Mouse (Mus musculus) CH12.LX (cell line): ENCODE measurements around the gene Rtn2. TPM values are rescaled to one million over a fixed set of nuclear protein-coding genes. Genes with fewer than 3 reads are reported as not detected.

Source experiments
- DNase-seq: peaks from one replicate; pipeline ENCODE4 v3.0.0-alpha.2; 2013; ENCODE audit errors: extremely low read depth
- H3K27ac ChIP-seq: 2 replicates; pipeline ENCODE4 v1.5.1; 2012; ENCODE audit warnings: low read depth, mild to moderate bottlenecking, control low read depth, moderate library complexity; ENCODE audit not compliant: insufficient read depth
- H3K27me3 ChIP-seq: replicated peaks from 2 replicates; pipeline ENCODE3; 2012; ENCODE audit warnings: inconsistent platforms
- H3K36me3 ChIP-seq, 2 experiments: replicated peaks in 1 of 2; 2 replicates each; pipeline versions ENCODE3 to v1.6.1; 2012; ENCODE audit warnings: inconsistent platforms in 1 of 2, low read length in 1 of 2, mild to moderate bottlenecking in 1 of 2, mixed read lengths in 1 of 2, moderate library complexity in 1 of 2; ENCODE audit not compliant: control insufficient read depth in 1 of 2, insufficient read depth in 1 of 2
- H3K4me1 ChIP-seq, 2 experiments: 2 replicates each; pipeline ENCODE4 v1.6.1; 2012; ENCODE audit warnings: inconsistent platforms in 1 of 2, moderate library complexity in 1 of 2; ENCODE audit not compliant: insufficient read depth in 2 of 2, control insufficient read depth in 1 of 2
- H3K4me2 ChIP-seq: 2 replicates; pipeline ENCODE4 v1.6.1; 2012; ENCODE audit warnings: low read depth, mild to moderate bottlenecking, control low read depth; ENCODE audit not compliant: poor library complexity, insufficient read depth, severe bottlenecking
- H3K4me3 ChIP-seq, 3 experiments: fragments of 150-350 bp in 1 of 3; sonication (generic) in 1 of 3; replicated peaks in 1 of 3; 2 replicates each; pipeline versions ENCODE3 to v1.5.1; 2011 to 2012; ENCODE audit warnings: low read depth in 2 of 3, low read length in 2 of 3, mild to moderate bottlenecking in 2 of 3, moderate library complexity in 2 of 3, control low read depth in 1 of 3, improper control_type of control experiment in 1 of 3, inconsistent platforms in 1 of 3, mixed read lengths in 1 of 3; ENCODE audit not compliant: poor library complexity in 1 of 3
- H3K79me2 ChIP-seq: replicated peaks from 2 replicates; pipeline ENCODE4 v1.6.1; 2012; ENCODE audit warnings: mild to moderate bottlenecking, moderate library complexity; ENCODE audit not compliant: control insufficient read depth, poor library complexity, insufficient read depth, severe bottlenecking; ENCODE audit errors: extremely low read depth
- H3K9ac ChIP-seq: 2 replicates; pipeline ENCODE4 v1.6.1; 2012; ENCODE audit warnings: low read depth, mild to moderate bottlenecking, control low read depth, moderate library complexity; ENCODE audit not compliant: insufficient read depth
- H3K9me3 ChIP-seq: replicated peaks from 2 replicates; pipeline ENCODE3; 2012; ENCODE audit warnings: low read length, inconsistent platforms, mixed read lengths
- BHLHE40 ChIP-seq: IDR thresholded peaks from 2 replicates; pipeline ENCODE4 v1.6.1; 2011; ENCODE audit warnings: mild to moderate bottlenecking, low read depth, low read length, improper control_type of control experiment
- CHD2 ChIP-seq: IDR thresholded peaks from 2 replicates; pipeline ENCODE4 v1.6.1; 2011; ENCODE audit warnings: low read length, improper control_type of control experiment
- CTCF ChIP-seq, 2 experiments: IDR thresholded peaks in 1 of 2; conservative IDR thresholded peaks in 1 of 2; 2 replicates each; pipeline ENCODE4 v1.5.1; 2011 to 2012; ENCODE audit warnings: low read depth in 2 of 2, low read length in 2 of 2, improper control_type of control experiment in 1 of 2, inconsistent platforms in 1 of 2, mild to moderate bottlenecking in 1 of 2, moderate library complexity in 1 of 2
- ELF1 ChIP-seq: IDR thresholded peaks from 2 replicates; pipeline ENCODE4 v1.6.1; 2014; ENCODE audit warnings: low read depth, mild to moderate bottlenecking, inconsistent platforms, low read length, improper control_type of control experiment
- EP300 ChIP-seq: IDR thresholded peaks from 2 replicates; pipeline ENCODE4 v1.6.1; 2011; ENCODE audit warnings: low read length, improper control_type of control experiment
- GABPA ChIP-seq: IDR thresholded peaks from 2 replicates; pipeline ENCODE4 v1.6.1; 2012; ENCODE audit warnings: low read depth, low read length, improper control_type of control experiment, inconsistent platforms; ENCODE audit not compliant: insufficient replicate concordance
- HCFC1 ChIP-seq: IDR thresholded peaks from 2 replicates; pipeline ENCODE4 v1.6.1; 2012; ENCODE audit warnings: low read depth, mild to moderate bottlenecking, inconsistent platforms, low read length, improper control_type of control experiment
- JUN ChIP-seq: IDR thresholded peaks from 2 replicates; pipeline ENCODE4 v1.6.1; 2011; ENCODE audit warnings: low read depth, mild to moderate bottlenecking, low read length, improper control_type of control experiment, moderate library complexity; ENCODE audit not compliant: insufficient read depth
- JUND ChIP-seq: conservative IDR thresholded peaks from 2 replicates; pipeline ENCODE4 v1.6.1; 2011; ENCODE audit warnings: low read depth, low read length, improper control_type of control experiment
- KAT2A ChIP-seq: IDR thresholded peaks from 2 replicates; pipeline ENCODE4 v1.6.1; 2012; ENCODE audit warnings: low read length, improper control_type of control experiment, inconsistent platforms; ENCODE audit not compliant: insufficient replicate concordance
- MAFK ChIP-seq: IDR thresholded peaks from 2 replicates; pipeline ENCODE4 v1.6.1; 2011; ENCODE audit warnings: low read length, improper control_type of control experiment; ENCODE audit not compliant: insufficient replicate concordance
- MAX ChIP-seq: IDR thresholded peaks from 2 replicates; pipeline ENCODE4 v1.6.1; 2011; ENCODE audit warnings: low read length, improper control_type of control experiment
- MAZ ChIP-seq: IDR thresholded peaks from 2 replicates; pipeline ENCODE4 v1.6.1; 2012; ENCODE audit warnings: low read depth, mild to moderate bottlenecking, inconsistent platforms, low read length, improper control_type of control experiment, moderate library complexity
- MEF2A ChIP-seq: IDR thresholded peaks from 2 replicates; pipeline ENCODE4 v1.6.1; 2014; ENCODE audit warnings: low read depth, mild to moderate bottlenecking, inconsistent platforms, low read length, improper control_type of control experiment, borderline replicate concordance
- MYC ChIP-seq: IDR thresholded peaks from 2 replicates; pipeline ENCODE4 v1.6.1; 2011; ENCODE audit warnings: low read depth, mild to moderate bottlenecking, improper control_type of control experiment, low read length
- NELFE ChIP-seq: IDR thresholded peaks from 2 replicates; pipeline ENCODE4 v1.6.1; 2011; ENCODE audit warnings: low read depth, low read length, improper control_type of control experiment
- PAX5 ChIP-seq: IDR thresholded peaks from 2 replicates; pipeline ENCODE4 v1.6.1; 2012; ENCODE audit warnings: low read length, inconsistent platforms, mixed read lengths
- POLR2A ChIP-seq: IDR thresholded peaks from 2 replicates; pipeline ENCODE4 v1.6.1; 2011; ENCODE audit warnings: low read depth, mild to moderate bottlenecking, improper control_type of control experiment, low read length
- POLR2AphosphoS2 ChIP-seq: IDR thresholded peaks from 2 replicates; pipeline ENCODE4 v1.6.1; 2011; ENCODE audit warnings: low read depth, low read length, improper control_type of control experiment
- RAD21 ChIP-seq: IDR thresholded peaks from 2 replicates; pipeline ENCODE4 v1.6.1; 2011; ENCODE audit warnings: low read depth, mild to moderate bottlenecking, low read length, improper control_type of control experiment, moderate library complexity
- RCOR1 ChIP-seq: conservative IDR thresholded peaks from 2 replicates; pipeline ENCODE4 v1.6.1; 2012; ENCODE audit warnings: low read depth, mild to moderate bottlenecking, inconsistent platforms, low read length, improper control_type of control experiment
- SIN3A ChIP-seq: IDR thresholded peaks from 2 replicates; pipeline ENCODE4 v1.6.1; 2012; ENCODE audit warnings: low read length, improper control_type of control experiment, inconsistent platforms
- SMC3 ChIP-seq: IDR thresholded peaks from 2 replicates; pipeline ENCODE4 v1.6.1; 2011; ENCODE audit warnings: low read depth, low read length, improper control_type of control experiment
- TBP ChIP-seq: conservative IDR thresholded peaks from 2 replicates; pipeline ENCODE4 v1.6.1; 2011; ENCODE audit warnings: low read depth, low read length, improper control_type of control experiment
- TCF12 ChIP-seq: IDR thresholded peaks from 2 replicates; pipeline ENCODE4 v1.6.1; 2014; ENCODE audit warnings: low read depth, mild to moderate bottlenecking, inconsistent platforms, low read length, improper control_type of control experiment
- UBTF ChIP-seq: IDR thresholded peaks from 2 replicates; pipeline ENCODE4 v1.6.1; 2012; ENCODE audit warnings: low read depth, mild to moderate bottlenecking, inconsistent platforms, low read length, improper control_type of control experiment, moderate library complexity
- USF1 ChIP-seq: IDR thresholded peaks from 2 replicates; pipeline ENCODE4 v1.6.1; 2014; ENCODE audit warnings: low read depth, mild to moderate bottlenecking, inconsistent platforms, low read length, improper control_type of control experiment
- ZC3H11A ChIP-seq: IDR thresholded peaks from 2 replicates; pipeline ENCODE4 v1.6.1; 2012; ENCODE audit warnings: low read depth, mild to moderate bottlenecking, inconsistent platforms, low read length, improper control_type of control experiment
- ZMIZ1 ChIP-seq: IDR thresholded peaks from 2 replicates; pipeline ENCODE4 v1.6.1; 2012; ENCODE audit warnings: low read depth, mild to moderate bottlenecking, inconsistent platforms, low read length, improper control_type of control experiment
- dilution Hi-C: fragments of 300-500 bp; cut with MboI; formaldehyde crosslinking; loops from 2 replicates; pipeline ENCODE4 v1.14.3; 2020; ENCODE audit warnings: low sequenced_read_pairs; ENCODE audit not compliant: extremely low pct_unique_long_range_greater_than_20kb, extremely low pct_ligation_motif_present
- in situ Hi-C: fragments of 300-500 bp; cut with MboI; formaldehyde crosslinking; loops from 3 replicates; pipeline ENCODE4 v1.14.3; 2019; ENCODE audit warnings: low sequenced_read_pairs, low pct_ligation_motif_present, low pct_unique_long_range_greater_than_20kb, mixed read lengths
- polyA plus RNA-seq: library from polyadenylated mRNA; unstranded; fragments of >175 nt; gene quantifications from 2 replicates; pipeline ENCODE4 v1.2.1, GENCODE M21; 2012; ENCODE audit warnings: low read depth; ENCODE audit not compliant: insufficient read length
- total RNA-seq, 2 experiments: library from RNA; depleted of rRNA; stranded (reverse); fragments of 300-350 nt in 1 of 2; fragments of >200 nt in 1 of 2; gene quantifications; 2 replicates each; pipeline ENCODE4 v1.2.3; 2012 to 2014

Rtn2 gene
- total and polyA plus RNA-seq, 3 experiments, result 0.56 to 0.76 (median 0.72) TPM

- no peaks in the 10 kb centered on the region for H3K79me2 ChIP-seq
- H3K27ac ChIP-seq, result no peak overlapping the region
- TF ChIP-seq CHD2 (peak; percentile 32; the same call in 1 of the 2 replicates), USF1 (no peak), MAX (no peak), CTCF (conservative IDR thresholded peaks at IDR 0.05 in 1 of 2, IDR thresholded peaks at IDR 0.05 in 1 of 2; ENCODE audit: low read depth in 2 of 2, low read length in 2 of 2) (no peak), NELFE (no peak), UBTF (no peak), ZMIZ1 (no peak), HCFC1 (no peak), MAFK (no peak), SIN3A (no peak), POLR2AphosphoS2 (no peak), BHLHE40 (peak; percentile 30), EP300 (no peak), SMC3 (no peak)
- DNase-seq, result no peak
- no peaks in the 10 kb centered on the region for H3K36me3 ChIP-seq
- no peak overlapping the region for H3K4me3 ChIP-seq
- no peaks in the 10 kb centered on the region for H3K9me3 ChIP-seq
- in situ Hi-C loops, result no loop called here
- dilution Hi-C loops, result no loop called here
- H3K27me3 ChIP-seq, result peaks cover 17% of the 10 kb centered on the region
- no peak overlapping the region for H3K4me2 ChIP-seq
- H3K9ac ChIP-seq, result no peak overlapping the region
- H3K4me1 ChIP-seq, result peaks cover 2 to 11% of the 10 kb centered on the region in 2 experiments; a peak in 2 of 4 replicates
Measured at GRCm38 (mm10) chr7:19290969-19291596, 8.7 kb downstream of the Rtn2 start.

GRCm38 (mm10) chr7:19295503-19296185 lies 13.2 kb downstream of the Rtn2 start:
- H3K9me3 ChIP-seq, result peaks cover 3% of the 10 kb centered on the region
- peak overlapping the region; percentile 87 for H3K9ac ChIP-seq
- no peaks in the 10 kb centered on the region for H3K27me3 ChIP-seq
- in situ Hi-C loops (no loop called here), dilution Hi-C loops (no loop called here)
- DNase-seq, result peak; percentile 90
- peak overlapping the region; percentile 65 to 75 (median 71) for H3K4me3 ChIP-seq
- peak overlapping the region; percentile 96 for H3K4me2 ChIP-seq
- H3K27ac ChIP-seq, result no peak overlapping the region
- peaks cover 4 to 21% of the 10 kb centered on the region in 2 experiments; a peak in 3 of 4 replicates for H3K4me1 ChIP-seq
- H3K79me2 ChIP-seq, result no peaks in the 10 kb centered on the region
- no peaks in the 10 kb centered on the region for H3K36me3 ChIP-seq
- TF ChIP-seq CHD2 (peak; percentile 31; the same call in 1 of the 2 replicates), MAZ (0 out of 2 replicates have a peak, but pooled peaks have one; percentile 27), MYC (no peak), MEF2A (no peak), TCF12 (peak; percentile 20; the same call in 1 of the 2 replicates), RAD21 (peak; percentile 32), ELF1 (peak; percentile 96), PAX5 (no peak), ZMIZ1 (no peak), GABPA (peak; percentile 89; the same call in 1 of the 2 replicates), UBTF (no peak), BHLHE40 (no peak), JUN (no peak), ZC3H11A (no peak), POLR2A (peak; percentile 55; the same call in 1 of the 2 replicates), POLR2AphosphoS2 (no peak), CTCF (conservative IDR thresholded peaks at IDR 0.05 in 1 of 2, IDR thresholded peaks at IDR 0.05 in 1 of 2; ENCODE audit: low read depth in 2 of 2, low read length in 2 of 2) (peak; percentile 78 to 88), TBP (0 out of 2 replicates have a peak, but pooled peaks have one; percentile 21), RCOR1 (no peak), SMC3 (peak; percentile 41), EP300 (no peak), JUND (no peak), KAT2A (peak; percentile 99), HCFC1 (peak; percentile 100)
